Mouse (Mus musculus) heart, postnatal 0 days (tissue): ENCODE measurements at regions not wholly inside any gene's neighbourhood (a gene's known extent, or its start where the extent isn't known, plus 50 kb on each side); places are given as distances from the start of the nearest gene placed in this dataset.

Source experiments
- CTCF ChIP-seq: IDR thresholded peaks from 2 replicates; pipeline ENCODE4 v1.5.1; 2016; ENCODE audit warnings: antibody characterized with exemption, control low read depth, low read depth
- EP300 ChIP-seq: IDR thresholded peaks from 2 replicates; pipeline ENCODE4 v1.6.1; 2016; ENCODE audit warnings: antibody characterized with exemption, low read depth

DNA sequence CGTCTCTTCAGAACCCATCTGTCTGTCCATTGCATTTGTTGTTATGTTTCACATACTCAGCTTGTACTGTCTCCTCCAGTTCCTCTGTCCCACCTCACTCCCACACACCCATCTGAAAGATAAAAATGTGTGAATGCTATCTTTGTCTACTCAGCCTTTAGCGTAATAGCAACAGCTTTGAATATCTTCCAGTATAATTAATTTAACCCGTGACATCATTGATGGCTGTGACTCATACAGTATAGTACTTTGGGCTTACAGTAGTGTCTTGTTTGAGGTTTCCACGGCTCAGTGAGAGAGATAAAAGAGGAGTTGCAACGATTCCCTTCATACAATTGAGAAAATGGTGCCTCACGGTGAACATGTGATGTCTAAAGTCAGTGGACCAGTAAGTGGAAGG lies 152.6 kb upstream of the Zfand5 start:
- no peak for TF ChIP-seq CTCF
- no peak for TF ChIP-seq EP300
